Comparison of ENCODE assay signal across 10 mouse cellular contexts in the genomic region with DNA sequence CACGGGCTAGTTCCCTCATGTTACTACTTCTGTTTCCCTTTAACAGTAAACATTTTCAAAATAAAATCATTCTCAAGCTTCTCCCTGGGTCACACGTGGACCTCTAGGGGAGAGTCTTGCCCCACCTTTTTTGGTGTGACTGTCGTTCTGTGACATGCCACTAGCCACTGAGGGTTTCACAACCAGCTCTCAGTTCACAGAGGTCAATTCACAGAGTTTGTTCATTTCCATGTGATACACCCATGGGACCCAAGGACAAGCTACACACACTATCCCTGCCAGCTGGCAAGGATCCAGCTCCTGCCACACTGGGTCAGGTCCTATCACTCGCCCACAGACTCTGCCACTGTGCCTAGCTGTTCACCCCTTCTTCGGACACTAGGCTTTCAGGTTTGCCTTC. TPM values are rescaled to one million over a fixed set of nuclear protein-coding genes. Genes with fewer than 3 reads are reported as not detected.
DNase-seq lines count a peak whose midpoint lies in the region; ATAC-seq lines count a peak whose summit lies in the region.
"Had no signal": no experiment of that assay in that cellular context is flagged by ENCODE, and none has a peak within 500 bp of the region (broad histone marks: within the 10 kb centered on the region; RNA-seq: fewer than 3 reads in every experiment).

No protein-coding gene starts in this region.

- no peaks in the 10 kb centered on the region for H3K36me3 ChIP-seq in liver, embryonic 12.5 days
- H3K36me3 ChIP-seq in midbrain, embryonic 11.5 days (ENCODE audit: control insufficient read depth, insufficient read depth, low read length) = no peaks in the 10 kb centered on the region

- no peak overlapping the region for H3K4me2 ChIP-seq in liver, embryonic 12.5 days
- no peak overlapping the region for H3K4me2 ChIP-seq in midbrain, embryonic 11.5 days

- no peaks in the 10 kb centered on the region for H3K4me1 ChIP-seq in liver, embryonic 12.5 days
- peaks cover 2% of the 10 kb centered on the region; the same call in 1 of the 2 replicates for H3K4me1 ChIP-seq in midbrain, embryonic 11.5 days (ENCODE audit: control insufficient read depth, insufficient read depth, low read length)

- no peak overlapping the region for H3K4me3 ChIP-seq in liver, embryonic 12.5 days
- H3K4me3 ChIP-seq in midbrain, embryonic 11.5 days (ENCODE audit: low read depth, low read length) = no peak overlapping the region
- H3K4me3 ChIP-seq: heart, adult 2 months had no signal

- 42% methylated on average over 5 of the region's 5 CpGs for WGBS in liver, embryonic 12.5 days (ENCODE audit: insufficient replicate concordance)
- WGBS in midbrain, embryonic 11.5 days = 78% methylated on average over 5 of the region's 5 CpGs

- no peak overlapping the region for H3K27ac ChIP-seq in liver, embryonic 12.5 days
- no peak overlapping the region for H3K27ac ChIP-seq in midbrain, embryonic 11.5 days (ENCODE audit: low read depth, low read length)
- H3K27ac ChIP-seq: heart, adult 2 months had no signal

- peak; percentile 90 for ATAC-seq in granulocyte monocyte progenitor cell, adult 5-6 weeks (replicated peaks; ENCODE audit: poor library complexity, severe bottlenecking)
- ATAC-seq in liver, embryonic 12.5 days = peak; percentile 77
- ATAC-seq in midbrain, embryonic 11.5 days (ENCODE audit: low FRiP score) = no peak

- peak; percentile 8 for DNase-seq in ovary, adult 18-20 months (ENCODE audit: low spot score)
- DNase-seq in ovary, postnatal 14 days (ENCODE audit: low spot score) = no peak
- DNase-seq in skeletal muscle tissue, adult 2 months (ENCODE audit: low read depth, low spot score) = peak; percentile 34
- no peak for DNase-seq in layer of hippocampus, adult 9-11 months
- no peak for DNase-seq in cerebellum, adult 8-10 months
- no peak for DNase-seq in midbrain, embryonic 11.5 days (ENCODE audit: low spot score, missing footprints)

- no peaks in the 10 kb centered on the region for H3K27me3 ChIP-seq in liver, embryonic 12.5 days (replicated peaks)
- H3K27me3 ChIP-seq in midbrain, embryonic 11.5 days (ENCODE audit: control insufficient read depth, insufficient read depth, low read length) = no peaks in the 10 kb centered on the region

- no peak overlapping the region for H3K9ac ChIP-seq in liver, embryonic 12.5 days
- no peak overlapping the region for H3K9ac ChIP-seq in midbrain, embryonic 11.5 days (ENCODE audit: low read length)

- H3K9me3 ChIP-seq in liver, embryonic 12.5 days (replicated peaks) = no peaks in the 10 kb centered on the region
- H3K9me3 ChIP-seq in midbrain, embryonic 11.5 days (ENCODE audit: control insufficient read depth, low read length) = no peaks in the 10 kb centered on the region

RNA-seq across cellular contexts. Expression of gene Enpep, which starts 35.5 kb away (rescaled TPM):
- not detected in 2 replicates for total RNA-seq in granulocyte monocyte progenitor cell, adult 5-6 weeks (2014; fragmentation: Nextera tagmentation)
- total RNA-seq in granulocyte monocyte progenitor cell, adult 5-6 weeks (2017) = not detected in 2 replicates
- 2.5 and 2.7 TPM in 2 replicates for polyA plus RNA-seq in liver, embryonic 12.5 days (2016; fragmentation: Nextera tagmentation; extraction: Ambion mirVana)
- polyA plus RNA-seq in midbrain, embryonic 11.5 days (2014; fragmentation: Nextera tagmentation; extraction: Ambion mirVana) = 0.15 TPM in 1 of 2 replicates, not detected in the other
- total RNA-seq: MEL had no signal

Comparison
In these comparisons a context has a peak if more than half of its experiments do, and no peak if none do; other contexts are left out.
1. DNase-seq: peak in ovary, adult 18-20 months (single experiment) and skeletal muscle tissue, adult 2 months (single experiment); none in ovary, postnatal 14 days (single experiment), layer of hippocampus, adult 9-11 months (single experiment), cerebellum, adult 8-10 months (single experiment) and midbrain, embryonic 11.5 days (single experiment).